In genomic region chr13:12386286-12386685, GRCm38 (mm10) we compare ENCODE assay signal across 9 mouse cellular contexts. TPM values are rescaled to one million over a fixed set of nuclear protein-coding genes. Genes with fewer than 3 reads are reported as not detected.
DNase-seq lines count a peak whose midpoint lies in the region; ATAC-seq and TF ChIP-seq lines count a peak whose summit lies in the region.
"Had no signal": no experiment of that assay in that cellular context is flagged by ENCODE, and none has a peak within 500 bp of the region (broad histone marks: within the 10 kb centered on the region; RNA-seq: fewer than 3 reads in every experiment).

No protein-coding gene starts in this region.

- H3K4me1 ChIP-seq in cerebellum, adult 2 months (ENCODE audit: control insufficient read depth, insufficient read depth, low read length) = no peaks in the 10 kb centered on the region
- H3K4me1 ChIP-seq in E14TG2a.4 (replicated peaks; ENCODE audit: low read depth, low read length) = no peaks in the 10 kb centered on the region

- H3K9me3 ChIP-seq in E14TG2a.4 (ENCODE audit: low read length) = no peaks in the 10 kb centered on the region

- H3K27ac ChIP-seq in cerebellum, adult 2 months (ENCODE audit: insufficient read depth, low read length) = no peak overlapping the region

- peak; percentile 37; the same call in 1 of the 2 replicates for TF ChIP-seq CTCF in cerebellum, adult 2 months (IDR thresholded peaks at IDR 0.05; ENCODE audit: borderline replicate concordance, insufficient read depth, low read depth, low read length)
- peak; percentile 91 for TF ChIP-seq CTCF in E14TG2a.4 (conservative IDR thresholded peaks at IDR 0.05; ENCODE audit: low read length)

- ATAC-seq in monocyte, adult 5-6 weeks (replicated peaks; ENCODE audit: insufficient number of reproducible peaks, low FRiP score, low TSS enrichment, poor library complexity, severe bottlenecking) = no peak
- ATAC-seq: Patski had no signal

- H3K36me3 ChIP-seq in E14TG2a.4 (ENCODE audit: insufficient read depth, low read length) = no peaks in the 10 kb centered on the region

- TF ChIP-seq POLR2A in cerebellum, adult 2 months (IDR thresholded peaks at IDR 0.05; ENCODE audit: borderline replicate concordance, insufficient read depth, low read length) = no peak

- no peaks in the 10 kb centered on the region for H3K27me3 ChIP-seq in cerebellum, adult 2 months (ENCODE audit: control insufficient read depth, insufficient read depth, low read length)
- no peaks in the 10 kb centered on the region for H3K27me3 ChIP-seq in E14TG2a.4 (ENCODE audit: insufficient read depth, low read length)

- DNase-seq in cerebellum, adult 2 months = peak in 1 of 2 experiments; percentile 7
- no peak for DNase-seq in cerebellum, postnatal 36 days
- peak; percentile 14 to 30 for DNase-seq in left cerebral cortex, adult 18-20 months (ENCODE audit: low spot score in 2 of 2)
- no peak for DNase-seq in left cerebral cortex, postnatal 36 days (ENCODE audit: low spot score in 2 of 2)
- peak; percentile 36 for DNase-seq in forelimb bud, embryonic 11.5 days (ENCODE audit: low read depth, low spot score)
- no peak for DNase-seq in testis, postnatal 14 days (ENCODE audit: low spot score)

- intact Hi-C loops in left cerebral cortex, postnatal 36 days (cut with DNase I) = loop anchor here (1.0 to 5.0 kb wide), 3 partner anchors 44 to 175 kb away; partner anchors contain the start of gene Actn2

- no peak overlapping the region for H3K4me3 ChIP-seq in cerebellum, adult 2 months (replicated peaks; ENCODE audit: insufficient read depth, low read depth, low read length)
- H3K4me3 ChIP-seq in E14TG2a.4 (replicated peaks; ENCODE audit: low read length) = no peak overlapping the region

RNA-seq across cellular contexts. Expression of gene Heatr1, which starts 8.5 kb away (rescaled TPM):
- 19.2 and 19.8 TPM in 2 replicates for polyA plus RNA-seq in cerebellum, adult 2 months (2012; rRNA removed)
- 10 to 100 TPM; 28.2 to 31.6 TPM for total RNA-seq in left cerebral cortex, adult 18-20 months (2021)
- 10 to 100 TPM; 24.1 to 31.6 TPM for total RNA-seq in left cerebral cortex, postnatal 36 days (2021)
- 42.5 to 69.4 TPM (median 42.8 TPM) in 3 replicates for total RNA-seq in monocyte, adult 5-6 weeks (2017)

RNA-seq across cellular contexts. Expression of gene Actn2, which starts 45.7 kb away (rescaled TPM):
- 1.8 and 3.9 TPM in 2 replicates for polyA plus RNA-seq in cerebellum, adult 2 months (2012; rRNA removed)
- total RNA-seq in left cerebral cortex, adult 18-20 months (2021) = 10 to 100 TPM; 13.3 to 16.6 TPM
- 10 to 100 TPM; 15.2 to 19.4 TPM for total RNA-seq in left cerebral cortex, postnatal 36 days (2021)
- total RNA-seq in monocyte, adult 5-6 weeks (2017) = 0.19 TPM in 1 of 3 replicates, not detected in the others

Comparison
In these comparisons a context has a peak if more than half of its experiments do, and no peak if none do; other contexts are left out.
1. DNase-seq: peak in left cerebral cortex, adult 18-20 months (2 of 2) and forelimb bud, embryonic 11.5 days (single experiment); none in cerebellum, postnatal 36 days (0 of 2), left cerebral cortex, postnatal 36 days (0 of 2) and testis, postnatal 14 days (single experiment).
2. RNA of gene Actn2, which starts 45.7 kb away (total RNA-seq): 15.2 to 19.4 TPM in left cerebral cortex, postnatal 36 days and 13.3 to 16.6 TPM in left cerebral cortex, adult 18-20 months; 0.19 TPM in monocyte, adult 5-6 weeks; every median in the first group is over 10 times any median in the second.